ENCODE assay signal across 9 mouse cellular contexts in genomic region chr7:120739558-120740101, GRCm38 (mm10). TPM values are rescaled to one million over a fixed set of nuclear protein-coding genes. Genes with fewer than 3 reads are reported as not detected.
A peak's percentile ranks its signal among the peaks of the same experiment; 100 is the strongest.
DNase-seq lines count a peak whose midpoint lies in the region; ATAC-seq lines count a peak whose summit lies in the region.
"Had no signal": no experiment of that assay in that cellular context is flagged by ENCODE, and none has a peak within 500 bp of the region (broad histone marks: within the 10 kb centered on the region; RNA-seq: fewer than 3 reads in every experiment).

No protein-coding gene starts in this region.

- no peak for ATAC-seq in inflammation-experienced regulatory T-cells, adult 6 months
- ATAC-seq: Patski had no signal

- peak; percentile 41 for DNase-seq in left cerebral cortex, adult 11 months (ENCODE audit: low spot score)
- no peak for DNase-seq in left cerebral cortex, postnatal 4 days
- DNase-seq in embryo, embryonic 9.5 days (ENCODE audit: extremely low spot score) = peak; percentile 20
- peak; percentile 45 to 49 for DNase-seq in heart, postnatal 36 days
- peak; percentile 56 to 59 for DNase-seq in left cerebral cortex, postnatal 36 days (ENCODE audit: low spot score in 2 of 2)
- DNase-seq in gastrocnemius, postnatal 36 days = no peak
- no peak for DNase-seq in cerebellum, adult 9-10 months

- intact Hi-C loops in left cerebral cortex, postnatal 4 days (cut with DNase I) = no loop called here
- intact Hi-C loops in heart, postnatal 36 days (cut with DNase I) = no loop called here
- intact Hi-C loops in left cerebral cortex, postnatal 36 days (cut with DNase I) = no loop called here
- intact Hi-C loops in gastrocnemius, postnatal 36 days (cut with DNase I) = no loop called here

RNA-seq across cellular contexts. Expression of gene Vwa3a, which starts 0.5 kb away (rescaled TPM):
- total RNA-seq in left cerebral cortex, postnatal 4 days (2021) = 1 to 10 TPM; 5.4 to 8.2 TPM
- total RNA-seq in heart, postnatal 36 days (2021) = 1 to 10 TPM; 2.9 to 5.7 TPM
- total RNA-seq in left cerebral cortex, postnatal 36 days (2021) = 10 to 100 TPM; 14.6 to 17.6 TPM
- polyA plus RNA-seq in inflammation-experienced regulatory T-cells, adult 6 months (2017; shearing (Covaris generic)) = not detected
- 1 to 10 TPM in 1 of 2 experiments, under 1 TPM in 1; 0.26 to 1.7 TPM for total RNA-seq in gastrocnemius, postnatal 36 days (2021)

Comparison
In these comparisons a context has a peak if more than half of its experiments do, and no peak if none do; other contexts are left out.
1. DNase-seq: peak in left cerebral cortex, adult 11 months (single experiment), embryo, embryonic 9.5 days (single experiment), heart, postnatal 36 days (2 of 2) and left cerebral cortex, postnatal 36 days (2 of 2); none in left cerebral cortex, postnatal 4 days (single experiment), gastrocnemius, postnatal 36 days (0 of 2) and cerebellum, adult 9-10 months (single experiment).